Mouse (Mus musculus): ENCODE measurements at regions not wholly inside any gene's neighbourhood (a gene's known extent, or its start where the extent isn't known, plus 50 kb on each side); places are given as distances from the start of the nearest gene placed in this dataset.
A peak's percentile ranks its signal among the peaks of the same experiment; 100 is the strongest.
"Not testable (repeated sequence)": the region's sequence is repeated elsewhere in the genome, so short reads cannot be mapped to it uniquely, and the experiment has no call there.

- DNase-seq (ENCODE audit: inconsistent ontology term): no peak
Observed at GRCm38 (mm10) chr1:79379736-79380135, 60.2 kb downstream of the Scg2 start.

- peak; percentile 92 for DNase-seq (ENCODE audit: inconsistent ontology term)
Observed at GRCm38 (mm10) chr1:79374811-79375210, 65.1 kb downstream of the Scg2 start.

- peak; percentile 77 for DNase-seq (ENCODE audit: inconsistent ontology term)
Observed at GRCm38 (mm10) chr1:79357291-79358045, 82.5 kb downstream of the Scg2 start.

GRCm38 (mm10) chr1:79346511-79346910 lies 93.4 kb downstream of the Scg2 start:
- no peak for DNase-seq (ENCODE audit: inconsistent ontology term)

GRCm38 (mm10) chr1:79335480-79336114 lies 104.3 kb downstream of the Scg2 start:
- DNase-seq (ENCODE audit: inconsistent ontology term): no peak

- DNase-seq (ENCODE audit: inconsistent ontology term): no peak
Observed at GRCm38 (mm10) chr1:79317194-79317593, 122.7 kb downstream of the Scg2 start.

GRCm38 (mm10) chr1:79314774-79315173 lies 125.1 kb downstream of the Scg2 start:
- DNase-seq (ENCODE audit: inconsistent ontology term): no peak

GRCm38 (mm10) chr1:79312153-79312552 lies 127.8 kb downstream of the Scg2 start:
- DNase-seq (ENCODE audit: inconsistent ontology term): no peak

GRCm38 (mm10) chr1:79303602-79304001 lies 136.3 kb downstream of the Scg2 start:
- no peak for DNase-seq (ENCODE audit: inconsistent ontology term)

- DNase-seq (ENCODE audit: inconsistent ontology term): no peak
Observed at GRCm38 (mm10) chr1:79299639-79300038, 140.3 kb downstream of the Scg2 start.

GRCm38 (mm10) chr1:79259726-79260125 lies 180.2 kb downstream of the Scg2 start:
- DNase-seq (ENCODE audit: inconsistent ontology term): no peak

- DNase-seq (ENCODE audit: inconsistent ontology term): no peak
Observed at GRCm38 (mm10) chr1:79212970-79213369, 226.9 kb downstream of the Scg2 start.

- DNase-seq (ENCODE audit: inconsistent ontology term): no peak
Observed at GRCm38 (mm10) chr1:79212471-79212870, 227.4 kb downstream of the Scg2 start.

GRCm38 (mm10) chr1:79211981-79212380 lies 227.9 kb downstream of the Scg2 start:
- DNase-seq (ENCODE audit: inconsistent ontology term): not testable (repeated sequence)

GRCm38 (mm10) chr1:79207207-79207606 lies 232.7 kb downstream of the Scg2 start:
- no peak for DNase-seq (ENCODE audit: inconsistent ontology term)

GRCm38 (mm10) chr1:79197682-79198081 lies 242.2 kb downstream of the Scg2 start:
- DNase-seq (ENCODE audit: inconsistent ontology term): no peak

- DNase-seq (ENCODE audit: inconsistent ontology term): no peak
Observed at GRCm38 (mm10) chr1:79191031-79191430, 248.9 kb downstream of the Scg2 start.

- no peak for DNase-seq (ENCODE audit: inconsistent ontology term)
Observed at GRCm38 (mm10) chr1:79183534-79184411, 256.1 kb downstream of the Scg2 start.

GRCm38 (mm10) chr1:79144113-79144512 lies 295.8 kb downstream of the Scg2 start:
- DNase-seq (ENCODE audit: inconsistent ontology term): peak; percentile 36
